Mouse (Mus musculus): ENCODE data around the gene Cd44.

Cd44 gene

GRCm38 (mm10) chr2:102868444-102868843, 33.0 kb downstream of the Cd44 start:
- DNase-seq (ENCODE audit: low spot score in 2 of 2), result no peak

- no peak for DNase-seq (ENCODE audit: low spot score in 2 of 2)
Observed at GRCm38 (mm10) chr2:102867396-102868088, 33.9 kb downstream of the Cd44 start.

GRCm38 (mm10) chr2:102866594-102866993, 34.9 kb downstream of the Cd44 start:
- DNase-seq (ENCODE audit: low spot score in 2 of 2), result no peak

GRCm38 (mm10) chr2:102865354-102865752, 36.1 kb downstream of the Cd44 start:
- no peak for DNase-seq (ENCODE audit: low spot score in 2 of 2)

- DNase-seq (ENCODE audit: low spot score in 2 of 2), result no peak
Observed at GRCm38 (mm10) chr2:102864695-102865353, 36.6 kb downstream of the Cd44 start.

- DNase-seq (ENCODE audit: low spot score in 2 of 2), result no peak
Observed at GRCm38 (mm10) chr2:102864036-102864435, 37.4 kb downstream of the Cd44 start.

- no peak for DNase-seq (ENCODE audit: low spot score in 2 of 2)
Observed at GRCm38 (mm10) chr2:102863583-102863982, 37.9 kb downstream of the Cd44 start.

GRCm38 (mm10) chr2:102862706-102863105, 38.8 kb downstream of the Cd44 start:
- no peak for DNase-seq (ENCODE audit: low spot score in 2 of 2)

GRCm38 (mm10) chr2:102858271-102858670, 43.2 kb downstream of the Cd44 start:
- no peak for DNase-seq (ENCODE audit: low spot score in 2 of 2)

- no peak for DNase-seq (ENCODE audit: low spot score in 2 of 2)
Observed at GRCm38 (mm10) chr2:102853297-102853696, 48.2 kb downstream of the Cd44 start.

GRCm38 (mm10) chr2:102851936-102852477, 49.5 kb downstream of the Cd44 start:
- DNase-seq (ENCODE audit: low spot score in 2 of 2), result no peak

- no peak for DNase-seq (ENCODE audit: low spot score in 2 of 2)
Observed at GRCm38 (mm10) chr2:102850026-102850425, 51.4 kb downstream of the Cd44 start.

- DNase-seq (ENCODE audit: low spot score in 2 of 2), result no peak
Observed at GRCm38 (mm10) chr2:102848811-102849433, 52.5 kb downstream of the Cd44 start.

GRCm38 (mm10) chr2:102841231-102841630, 60.2 kb downstream of the Cd44 start:
- no peak for DNase-seq (ENCODE audit: low spot score in 2 of 2)

- no peak for DNase-seq (ENCODE audit: low spot score in 2 of 2)
Observed at GRCm38 (mm10) chr2:102838179-102838578, 63.3 kb downstream of the Cd44 start.

- no peak for DNase-seq (ENCODE audit: low spot score in 2 of 2)
Observed at GRCm38 (mm10) chr2:102831547-102831946, 69.9 kb downstream of the Cd44 start.

GRCm38 (mm10) chr2:102829201-102829600, 72.3 kb downstream of the Cd44 start:
- DNase-seq (ENCODE audit: low spot score in 2 of 2), result peak in 1 of 2 experiments; percentile 58

- no peak for DNase-seq (ENCODE audit: low spot score in 2 of 2)
Observed at GRCm38 (mm10) chr2:102828381-102828780, 73.1 kb downstream of the Cd44 start.

- DNase-seq (ENCODE audit: low spot score in 2 of 2), result no peak
Observed at GRCm38 (mm10) chr2:102827841-102828240, 73.6 kb downstream of the Cd44 start.

- no peak for DNase-seq (ENCODE audit: low spot score in 2 of 2)
Observed at GRCm38 (mm10) chr2:102825961-102826633, 75.4 kb downstream of the Cd44 start.

- no peak for DNase-seq (ENCODE audit: low spot score in 2 of 2)
Observed at GRCm38 (mm10) chr2:102822036-102822435, 79.4 kb downstream of the Cd44 start.

GRCm38 (mm10) chr2:102820790-102821189, 80.7 kb downstream of the Cd44 start:
- no peak for DNase-seq (ENCODE audit: low spot score in 2 of 2)
